Mouse (Mus musculus) liver, embryonic 12.5 days (tissue): ENCODE results near the gene Snrpf. TPM values are rescaled to one million over a fixed set of nuclear protein-coding genes. Genes with fewer than 3 reads are reported as not detected.

Experiments
- ATAC-seq: fragments of 200-750 bp; cut with Nextera tagmentation; 2 replicates; pipeline ENCODE4 v1.8.0; 2017; ENCODE audit warnings: moderate number of reproducible peaks, mild to moderate bottlenecking, moderate library complexity
- H3K27ac ChIP-seq: fragments of 300-500 bp; sonication (generic); 2 replicates; pipeline ENCODE4 v1.5.1; 2016; ENCODE audit warnings: mild to moderate bottlenecking
- H3K27me3 ChIP-seq: fragments of 300-500 bp; sonication (generic); replicated peaks from 2 replicates; pipeline ENCODE4 v1.6.1; 2016; ENCODE audit warnings: mild to moderate bottlenecking, moderate library complexity
- H3K36me3 ChIP-seq: fragments of 300-500 bp; sonication (generic); 2 replicates; pipeline ENCODE4 v1.6.1; 2016; ENCODE audit warnings: mild to moderate bottlenecking, moderate library complexity
- H3K4me1 ChIP-seq: fragments of 300-500 bp; sonication (generic); 2 replicates; pipeline ENCODE4 v1.6.1; 2016
- H3K4me2 ChIP-seq: fragments of 300-500 bp; sonication (generic); 2 replicates; pipeline ENCODE4 v1.6.1; 2016; ENCODE audit warnings: mild to moderate bottlenecking, moderate library complexity
- H3K4me3 ChIP-seq: fragments of 300-500 bp; sonication (generic); 2 replicates; pipeline ENCODE4 v1.5.1; 2016; ENCODE audit warnings: mild to moderate bottlenecking, moderate library complexity
- H3K9ac ChIP-seq: fragments of 300-500 bp; sonication (generic); 2 replicates; pipeline ENCODE4 v1.6.1; 2016; ENCODE audit warnings: mild to moderate bottlenecking, moderate library complexity
- H3K9me3 ChIP-seq: fragments of 300-500 bp; sonication (generic); replicated peaks from 2 replicates; pipeline ENCODE4 v1.6.1; 2016; ENCODE audit warnings: mild to moderate bottlenecking, moderate library complexity
- WGBS: fragments of 180-500 bp; shearing (Covaris S2); methylation state at CpG from one replicate; pipeline ENCODE4 v1.1.7; 2016; ENCODE audit not compliant: insufficient replicate concordance; 5-methylcytosine and 5-hydroxymethylcytosine counted together
- polyA plus RNA-seq: library from polyadenylated mRNA; unstranded; fragments of >200 nt; fragmentation: Nextera tagmentation; extraction: Ambion mirVana; gene quantifications from 2 replicates; pipeline ENCODE4 v1.2.1, GENCODE M21; 2016

Gene Snrpf
- polyA plus RNA-seq, result 121 and 128 TPM in 2 replicates

- ATAC-seq, result peak; percentile 83
- H3K9me3 ChIP-seq, result no peaks in the 10 kb centered on the region
- peaks cover 33% of the 10 kb centered on the region for H3K4me1 ChIP-seq
- H3K27me3 ChIP-seq, result no peaks in the 10 kb centered on the region
- H3K36me3 ChIP-seq, result peaks cover 37% of the 10 kb centered on the region
- peak within 1 kb of the TSS; percentile 87 for H3K4me3 ChIP-seq
- WGBS, result under 1% methylated on average over 63 of the region's 63 CpGs
- peak within 1 kb of the TSS; percentile 92 for H3K4me2 ChIP-seq
- H3K27ac ChIP-seq, result peak within 1 kb of the TSS; percentile 78
- H3K9ac ChIP-seq, result peak within 1 kb of the TSS; percentile 86
Measured at GRCm38 (mm10) chr10:93589281-93589848, at the start of gene Snrpf. TSS of gene Snrpf (minus strand) at chr10:93589706.

- H3K36me3 ChIP-seq, result no peaks in the 10 kb centered on the region
- no peak overlapping the region for H3K27ac ChIP-seq
- no peak overlapping the region for H3K4me3 ChIP-seq
- H3K9me3 ChIP-seq, result no peaks in the 10 kb centered on the region
- no peak for ATAC-seq
- H3K27me3 ChIP-seq, result peaks cover 68% of the 10 kb centered on the region
- no peak overlapping the region for H3K4me2 ChIP-seq
- 42% methylated on average over 9 of the region's 9 CpGs for WGBS
- H3K9ac ChIP-seq, result no peak overlapping the region
- peaks cover 8% of the 10 kb centered on the region for H3K4me1 ChIP-seq
Measured at GRCm38 (mm10) chr10:93635941-93636340, 46.4 kb upstream of the Snrpf start.

GRCm38 (mm10) chr10:93633971-93634370 lies 44.5 kb upstream of the Snrpf start:
- Histone ChIP-seq H3K27ac (no peak overlapping the region), H3K4me2 (no peak overlapping the region), H3K27me3 (peaks cover 48% of the 10 kb centered on the region), H3K4me3 (no peak overlapping the region), H3K4me1 (no peaks in the 10 kb centered on the region), H3K9me3 (no peaks in the 10 kb centered on the region), H3K36me3 (no peaks in the 10 kb centered on the region), H3K9ac (no peak overlapping the region)
- ATAC-seq, result no peak
- WGBS, result 81% methylated on average over 2 of the region's 2 CpGs

GRCm38 (mm10) chr10:93633563-93633962 lies 44.1 kb upstream of the Snrpf start:
- H3K27me3 ChIP-seq, result peaks cover 44% of the 10 kb centered on the region
- no peaks in the 10 kb centered on the region for H3K36me3 ChIP-seq
- ATAC-seq, result no peak
- H3K4me1 ChIP-seq, result no peaks in the 10 kb centered on the region
- H3K4me2 ChIP-seq, result no peak overlapping the region
- H3K27ac ChIP-seq, result no peak overlapping the region
- H3K9ac ChIP-seq, result no peak overlapping the region
- H3K9me3 ChIP-seq, result no peaks in the 10 kb centered on the region
- 61% methylated on average over 5 of the region's 5 CpGs for whole genome bisulfite sequencing
- no peak overlapping the region for H3K4me3 ChIP-seq

GRCm38 (mm10) chr10:93632086-93632485 lies 42.6 kb upstream of the Snrpf start:
- no peak overlapping the region for H3K4me3 ChIP-seq
- no peaks in the 10 kb centered on the region for H3K4me1 ChIP-seq
- WGBS, result 49% methylated on average over 4 of the region's 4 CpGs
- H3K9me3 ChIP-seq, result no peaks in the 10 kb centered on the region
- no peak overlapping the region for H3K9ac ChIP-seq
- no peak overlapping the region for H3K27ac ChIP-seq
- H3K27me3 ChIP-seq, result peaks cover 33% of the 10 kb centered on the region
- no peak overlapping the region for H3K4me2 ChIP-seq
- ATAC-seq, result no peak
- no peaks in the 10 kb centered on the region for H3K36me3 ChIP-seq

- H3K4me3 ChIP-seq, result no peak overlapping the region
- WGBS, result 77% methylated on average over 5 of the region's 5 CpGs
- H3K9me3 ChIP-seq, result no peaks in the 10 kb centered on the region
Measured at GRCm38 (mm10) chr10:93630310-93630709, 40.8 kb upstream of the Snrpf start.

GRCm38 (mm10) chr10:93624151-93624550 lies 34.6 kb upstream of the Snrpf start:
- Histone ChIP-seq H3K27me3 (0 out of 2 replicates have a peak, but pooled peaks cover 7% of the 10 kb centered on the region), H3K4me1 (no peaks in the 10 kb centered on the region), H3K9ac (no peak overlapping the region), H3K36me3 (no peaks in the 10 kb centered on the region), H3K27ac (no peak overlapping the region), H3K9me3 (no peaks in the 10 kb centered on the region), H3K4me2 (no peak overlapping the region), H3K4me3 (no peak overlapping the region)
- 65% methylated on average over 10 of the region's 10 CpGs for WGBS
- no peak for ATAC-seq

More at GRCm38 (mm10) chr10:93630310-93630709, 40.8 kb upstream of the Snrpf start:
- Histone ChIP-seq H3K36me3 (no peaks in the 10 kb centered on the region), H3K27me3 (peaks cover 17% of the 10 kb centered on the region), H3K9ac (no peak overlapping the region), H3K4me1 (no peaks in the 10 kb centered on the region), H3K4me2 (no peak overlapping the region), H3K27ac (no peak overlapping the region)
- ATAC-seq, result no peak

- H3K27me3 ChIP-seq, result 0 out of 2 replicates have a peak, but pooled peaks cover 7% of the 10 kb centered on the region
- H3K4me2 ChIP-seq, result no peak overlapping the region
- H3K27ac ChIP-seq, result no peak overlapping the region
- H3K9me3 ChIP-seq, result no peaks in the 10 kb centered on the region
- WGBS, result 64% methylated on average over 9 of the region's 9 CpGs
- ATAC-seq, result peak; percentile 55
- H3K4me3 ChIP-seq, result no peak overlapping the region
- H3K9ac ChIP-seq, result no peak overlapping the region
- H3K36me3 ChIP-seq, result no peaks in the 10 kb centered on the region
- no peaks in the 10 kb centered on the region for H3K4me1 ChIP-seq
Measured at GRCm38 (mm10) chr10:93623725-93624124, 34.2 kb upstream of the Snrpf start.

- H3K4me2 ChIP-seq, result no peak overlapping the region
- H3K4me3 ChIP-seq, result no peak overlapping the region
- H3K27ac ChIP-seq, result no peak overlapping the region
- H3K9me3 ChIP-seq, result no peaks in the 10 kb centered on the region
- WGBS, result 52% methylated on average over 7 of the region's 7 CpGs
- ATAC-seq, result no peak
- no peaks in the 10 kb centered on the region for H3K36me3 ChIP-seq
- no peak overlapping the region for H3K9ac ChIP-seq
- no peaks in the 10 kb centered on the region for H3K4me1 ChIP-seq
- 0 out of 2 replicates have a peak, but pooled peaks cover 7% of the 10 kb centered on the region for H3K27me3 ChIP-seq
Measured at GRCm38 (mm10) chr10:93620438-93621179, 31.1 kb upstream of the Snrpf start.

GRCm38 (mm10) chr10:93614850-93615249 lies 25.3 kb upstream of the Snrpf start:
- Histone ChIP-seq H3K27me3 (no peaks in the 10 kb centered on the region), H3K36me3 (no peaks in the 10 kb centered on the region), H3K4me2 (no peak overlapping the region), H3K4me1 (peaks cover 11% of the 10 kb centered on the region), H3K9ac (no peak overlapping the region), H3K9me3 (0 out of 2 replicates have a peak, but pooled peaks cover 3% of the 10 kb centered on the region), H3K4me3 (no peak overlapping the region), H3K27ac (no peak overlapping the region)
- no peak for ATAC-seq
- WGBS, result 48% methylated on average over 8 of the region's 8 CpGs

GRCm38 (mm10) chr10:93611419-93612007 lies 22.0 kb upstream of the Snrpf start:
- 45% methylated on average over 18 of the region's 18 CpGs for WGBS
- Histone ChIP-seq H3K9me3 (peaks cover 9% of the 10 kb centered on the region; the same call in 1 of the 2 replicates), H3K4me2 (0 out of 2 replicates have a peak overlapping the region, but pooled peaks have one; percentile 21), H3K9ac (no peak overlapping the region), H3K27me3 (no peaks in the 10 kb centered on the region), H3K27ac (no peak overlapping the region), H3K4me1 (peaks cover 11% of the 10 kb centered on the region), H3K36me3 (no peaks in the 10 kb centered on the region), H3K4me3 (no peak overlapping the region)
- ATAC-seq, result no peak

- Histone ChIP-seq H3K4me2 (no peak overlapping the region), H3K27me3 (no peaks in the 10 kb centered on the region), H3K9me3 (peaks cover 9% of the 10 kb centered on the region; the same call in 1 of the 2 replicates), H3K36me3 (no peaks in the 10 kb centered on the region), H3K27ac (no peak overlapping the region), H3K4me3 (no peak overlapping the region), H3K4me1 (peaks cover 11% of the 10 kb centered on the region), H3K9ac (no peak overlapping the region)
- ATAC-seq, result no peak
- WGBS, result 80% methylated on average over 1 of the region's 1 CpGs
Measured at GRCm38 (mm10) chr10:93610896-93611295, 21.4 kb upstream of the Snrpf start.
